Mouse (Mus musculus) stomach, postnatal 0 days (tissue): ENCODE measurements around the gene Akap13.

Experiments
- CTCF ChIP-seq: IDR thresholded peaks from 2 replicates; pipeline ENCODE4 v1.5.1; 2016; ENCODE audit warnings: antibody characterized with exemption, low read depth, mild to moderate bottlenecking, moderate library complexity
- EP300 ChIP-seq: optimal IDR thresholded peaks from 2 replicates; pipeline ENCODE3; 2016; ENCODE audit warnings: antibody characterized with exemption

DNA sequence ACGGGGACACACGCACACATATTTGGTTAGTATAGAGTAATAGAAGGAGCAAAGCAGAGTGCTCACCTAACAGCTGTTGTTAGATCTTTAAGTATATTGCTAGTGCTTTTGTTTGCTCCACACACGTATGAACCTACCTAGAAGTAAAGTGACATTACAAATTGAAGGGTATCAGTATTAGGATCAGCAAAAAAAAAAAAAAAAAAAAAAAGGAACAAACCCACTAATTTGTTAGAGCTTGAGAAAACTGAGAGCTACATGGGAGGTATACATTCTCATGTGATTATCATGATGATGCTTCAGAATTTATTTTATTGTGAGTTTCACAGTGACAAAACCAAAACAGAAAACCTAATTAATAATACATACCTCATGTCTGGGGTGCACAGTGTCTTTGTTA is 114.9 kb downstream of the Akap13 start:
- TF ChIP-seq CTCF (no peak), EP300 (no peak)
